Mouse (Mus musculus): Measurements from ENCODE around the gene L2hgdh.

GRCm38 (mm10) chr12:69744138-69744537 is 19.5 kb upstream of the L2hgdh start:
- TF ChIP-seq CTCF (IDR thresholded peaks at IDR 0.05; ENCODE audit: extremely low read depth, insufficient read length, insufficient replicate concordance, low read depth, low read length) (no peak), POLR2A (IDR thresholded peaks at IDR 0.05; ENCODE audit: low read depth, low read length) (no peak)
